Mouse (Mus musculus): Measurements from ENCODE around the gene H2-Ab1.
"Not testable (repeated sequence)": the region's sequence is repeated elsewhere in the genome, so short reads cannot be mapped to it uniquely, and the experiment has no call there.

H2-Ab1 gene

DNA sequence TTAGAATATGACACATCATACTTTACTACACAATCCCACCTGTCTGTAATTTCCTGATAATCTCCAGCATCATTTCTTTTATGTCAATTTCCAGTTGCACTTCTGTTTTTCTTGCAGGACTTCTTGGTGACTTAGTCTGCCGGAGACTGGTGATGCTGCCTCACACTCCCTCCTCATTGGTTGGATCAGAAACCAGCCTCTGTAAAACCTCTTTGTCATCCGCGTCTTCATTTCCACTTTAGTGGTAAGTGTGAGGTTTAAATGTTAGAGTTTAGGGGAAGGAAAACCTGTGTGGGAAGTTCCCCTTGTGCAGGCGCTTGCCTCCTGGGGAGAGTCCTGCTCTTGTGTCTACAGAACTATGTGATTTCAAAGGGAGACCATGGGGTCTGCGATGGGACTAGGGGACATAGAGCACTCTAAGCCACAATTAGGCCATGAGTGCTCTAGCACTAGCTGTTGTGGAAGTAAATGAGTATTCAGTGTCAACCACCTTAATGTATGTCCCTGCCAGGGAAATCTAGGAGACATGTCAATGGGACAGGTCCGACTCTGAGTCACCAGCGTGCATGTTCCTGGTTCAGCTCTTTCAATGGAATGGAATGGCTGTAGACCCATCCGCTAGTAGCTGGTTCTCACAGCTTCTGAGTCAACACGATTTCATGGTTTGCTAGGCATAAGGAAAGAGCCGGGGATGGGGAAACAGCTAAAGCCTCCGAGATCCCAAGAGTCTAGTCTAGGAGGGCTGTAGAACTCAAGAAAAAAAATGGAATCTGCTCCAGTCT lies at the start of gene H2-Ab1:
Gene H2-Ab1 (plus strand): TSS at position 96 of the 782 bp plus-strand sequence.
- no peak for DNase-seq (ENCODE audit: low spot score)

DNA sequence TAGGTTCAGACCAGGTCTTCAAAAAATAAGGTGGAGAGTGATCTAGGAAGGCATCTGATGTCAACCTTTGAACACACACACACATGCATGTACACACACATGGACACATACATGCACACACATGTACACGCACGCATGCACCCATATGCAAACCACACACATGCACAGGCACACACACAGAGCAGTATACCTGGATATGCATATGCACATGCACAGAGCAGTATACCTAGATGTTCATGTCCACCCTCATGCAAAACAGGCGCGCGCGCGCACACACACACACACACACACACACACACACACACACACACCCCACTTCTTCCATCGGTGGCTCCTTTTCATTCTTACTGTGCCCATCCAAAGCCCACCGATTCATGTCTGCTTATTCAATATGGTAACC lies 49.6 kb upstream of the H2-Ab1 start:
- DNase-seq (ENCODE audit: low spot score) = no peak

DNA sequence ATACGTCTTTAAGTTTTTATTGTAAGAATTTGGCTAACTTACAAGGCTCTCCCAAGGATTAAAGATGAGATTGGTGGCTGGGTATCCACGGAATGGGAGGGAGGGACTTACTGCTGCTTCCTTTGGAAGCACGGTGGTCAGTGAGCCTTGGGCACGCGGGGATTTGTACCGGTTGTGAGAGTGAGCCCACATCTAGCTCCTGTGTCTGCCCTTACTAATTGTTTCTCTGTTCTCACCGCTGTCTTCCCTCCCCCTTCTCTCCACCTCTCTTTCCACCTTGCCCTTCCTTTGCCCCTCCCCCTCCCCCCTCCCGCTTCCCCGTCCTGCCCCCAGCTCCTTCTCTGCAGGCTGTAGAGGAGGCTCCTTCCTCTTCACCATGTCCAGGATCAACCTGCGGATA lies 49.1 kb upstream of the H2-Ab1 start:
- no peak for DNase-seq (ENCODE audit: low spot score)

DNA sequence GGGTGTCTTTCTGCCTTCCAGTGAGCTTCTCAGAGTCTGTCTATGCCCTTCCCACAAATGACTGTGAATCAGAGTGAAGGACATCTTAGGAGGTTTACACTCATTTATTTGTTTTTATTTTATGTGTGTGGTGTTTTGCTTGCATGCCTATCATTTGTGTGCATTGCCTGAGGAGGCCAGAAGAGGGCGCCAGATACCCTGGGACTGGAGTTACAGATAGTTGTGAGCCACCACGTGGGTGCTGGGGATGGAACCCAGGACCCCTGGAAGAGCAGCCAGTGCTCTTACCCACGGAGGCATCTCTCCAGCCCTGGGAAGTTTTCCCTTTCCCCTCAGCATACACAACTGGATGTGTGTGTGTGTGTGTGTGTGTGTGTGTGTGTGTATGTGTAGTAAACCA lies 47.8 kb upstream of the H2-Ab1 start:
- no peak for DNase-seq (ENCODE audit: low spot score)

DNA sequence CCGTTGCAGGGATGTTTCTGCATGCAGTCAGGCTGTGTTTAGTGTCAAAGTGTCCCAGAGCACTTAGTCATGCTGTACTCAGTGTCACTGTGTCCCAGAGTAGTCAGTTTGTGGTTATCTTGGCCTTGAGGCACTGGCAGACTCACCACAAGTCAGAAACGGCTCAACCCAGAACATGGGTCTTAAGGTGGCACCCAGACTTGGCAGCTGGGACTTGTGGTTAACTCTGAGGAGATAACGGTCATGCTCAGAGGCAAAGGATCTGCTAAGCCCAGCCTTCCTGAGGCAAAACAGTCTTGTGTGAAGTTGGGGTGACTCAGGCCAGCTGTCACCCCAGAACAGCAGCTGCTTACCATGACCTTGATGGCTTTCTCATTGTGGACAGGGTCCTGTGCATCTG lies 46.9 kb upstream of the H2-Ab1 start:
- DNase-seq (ENCODE audit: low spot score) = peak; percentile 79

DNA sequence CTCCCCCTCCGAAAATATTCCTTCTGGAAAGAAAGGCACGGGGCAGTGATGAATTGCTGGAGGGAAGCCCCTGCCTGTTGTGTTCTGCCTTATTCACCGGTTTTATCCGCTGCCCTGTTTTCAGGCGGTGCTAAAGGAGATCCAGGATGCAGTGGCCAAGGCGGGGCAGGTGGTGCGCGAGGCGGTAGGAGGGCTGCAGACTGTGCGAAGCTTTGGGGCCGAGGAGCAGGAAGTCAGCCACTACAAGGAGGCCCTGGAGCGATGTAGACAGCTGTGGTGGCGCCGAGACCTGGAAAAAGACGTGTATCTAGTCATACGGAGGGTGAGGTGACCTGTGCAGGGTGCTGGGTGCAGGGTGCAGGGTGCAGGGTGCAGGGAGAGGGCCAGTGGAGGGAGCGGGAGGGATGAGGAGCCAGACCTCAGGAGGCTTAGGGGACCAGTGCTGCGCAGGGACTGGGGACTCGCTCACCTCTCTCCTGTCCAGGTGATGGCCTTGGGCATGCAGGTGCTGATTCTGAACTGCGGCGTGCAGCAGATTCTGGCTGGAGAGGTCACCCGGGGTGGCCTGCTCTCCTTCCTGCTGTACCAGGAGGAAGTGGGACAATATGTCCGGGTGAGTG lies 45.6 kb upstream of the H2-Ab1 start:
- DNase-seq (ENCODE audit: low spot score) = no peak

DNA sequence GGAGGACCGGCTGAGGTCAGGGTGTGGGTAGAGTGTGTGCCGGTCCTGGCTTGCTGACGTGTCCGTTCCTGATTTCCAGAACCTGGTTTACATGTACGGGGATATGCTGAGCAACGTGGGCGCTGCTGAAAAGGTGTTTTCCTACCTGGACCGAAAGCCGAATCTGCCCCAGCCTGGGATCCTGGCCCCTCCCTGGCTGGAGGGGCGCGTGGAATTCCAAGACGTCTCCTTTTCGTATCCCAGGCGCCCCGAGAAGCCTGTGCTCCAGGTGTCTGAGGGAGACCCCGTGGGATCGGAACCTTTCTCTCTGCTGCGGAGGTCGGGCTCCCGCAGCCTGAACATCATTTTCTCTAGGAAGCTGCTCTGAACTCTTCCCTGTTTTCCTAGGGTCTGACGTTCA lies 43.6 kb upstream of the H2-Ab1 start:
- DNase-seq (ENCODE audit: low spot score) = no peak

DNA sequence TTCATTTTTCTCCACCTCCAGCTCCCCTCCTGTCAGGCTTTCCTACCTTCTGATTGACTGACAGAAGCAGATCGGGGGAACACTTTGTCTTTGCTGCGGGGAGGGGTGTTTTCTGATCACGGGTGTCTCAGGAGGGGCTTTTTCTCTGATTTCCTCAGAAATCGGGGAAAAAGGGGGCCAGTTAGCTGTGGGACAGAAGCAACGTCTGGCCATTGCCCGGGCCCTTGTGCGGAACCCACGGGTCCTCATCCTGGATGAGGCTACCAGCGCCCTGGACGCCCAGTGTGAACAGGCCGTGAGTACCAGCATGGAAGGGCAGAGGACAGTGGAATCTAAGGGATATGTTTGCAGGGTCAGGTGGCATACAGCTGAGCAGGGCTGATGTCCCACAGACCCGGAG lies 42.3 kb upstream of the H2-Ab1 start:
- DNase-seq (ENCODE audit: low spot score) = no peak

DNA sequence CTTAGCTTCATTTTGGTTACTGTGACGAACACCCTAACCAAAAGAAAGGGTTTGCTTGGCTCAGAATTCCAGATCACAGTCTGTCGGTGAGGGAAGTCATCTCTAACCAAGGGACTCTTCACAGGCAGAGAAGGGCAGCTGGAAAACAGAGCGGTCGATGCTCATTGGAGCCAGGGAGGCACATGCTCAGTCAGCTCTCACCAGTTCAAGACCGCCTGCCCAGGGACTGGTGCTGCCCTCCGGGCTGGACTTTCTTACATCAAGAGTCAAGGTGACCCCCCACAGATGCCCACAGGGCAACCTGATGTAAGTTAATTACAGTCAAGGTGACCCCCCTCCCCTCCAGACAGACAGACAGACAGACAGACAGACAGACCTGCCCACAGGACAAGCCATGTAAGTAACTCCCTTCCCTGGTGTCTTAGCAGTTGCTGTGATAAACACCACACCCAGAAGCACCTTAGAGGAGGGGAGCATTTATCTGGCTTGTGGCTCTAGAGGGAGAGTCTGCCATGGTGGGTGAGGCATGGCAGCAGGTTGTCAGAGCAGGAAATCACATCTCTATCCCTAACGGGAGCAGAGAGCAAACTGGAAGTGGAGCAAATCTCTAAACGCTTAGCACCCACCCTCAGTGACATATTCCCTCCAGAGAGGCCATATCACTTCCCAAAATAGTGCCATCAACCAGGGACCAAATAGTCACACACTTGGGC lies 40.1 kb upstream of the H2-Ab1 start:
- DNase-seq (ENCODE audit: low spot score) = no peak

DNA sequence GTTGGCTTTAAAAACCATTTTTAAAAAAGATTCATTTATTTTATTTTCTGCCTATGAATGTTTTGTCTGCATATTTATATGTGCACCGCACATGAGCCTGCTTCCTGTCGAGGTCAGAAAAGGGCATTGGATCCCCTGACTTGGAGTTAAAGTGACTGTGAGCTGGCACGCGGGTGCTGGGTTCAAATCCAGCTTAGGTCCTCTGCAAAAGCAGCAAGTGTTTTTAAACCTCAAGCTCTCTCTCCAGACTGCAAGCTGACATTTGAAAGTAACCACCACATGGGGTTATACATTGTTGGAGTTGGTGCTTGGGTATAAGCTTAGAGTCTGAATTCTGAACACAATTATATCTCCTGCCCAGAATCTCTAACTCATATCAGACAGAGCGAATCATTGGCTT lies 39.5 kb upstream of the H2-Ab1 start:
- no peak for DNase-seq (ENCODE audit: low spot score)

DNA sequence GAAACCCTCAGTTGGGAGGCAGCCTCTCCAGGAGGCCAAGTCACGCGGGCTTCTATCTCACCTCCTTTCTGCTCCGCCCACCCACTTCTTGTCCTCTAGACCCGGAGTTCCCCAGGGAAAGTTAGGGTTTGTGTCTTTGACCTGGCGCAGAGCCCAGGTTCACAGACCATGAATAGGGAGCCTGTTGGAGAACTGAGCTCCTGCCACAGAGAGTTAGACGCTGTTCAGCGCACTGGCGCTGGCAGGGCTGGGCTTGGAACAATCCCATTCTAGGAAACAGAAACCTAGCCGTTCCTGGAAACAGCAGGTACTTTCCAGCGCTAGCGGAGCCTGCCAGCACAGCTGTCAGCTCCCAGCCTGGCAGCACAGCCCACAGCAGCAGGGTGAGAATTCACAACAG lies 38.8 kb upstream of the H2-Ab1 start:
- DNase-seq (ENCODE audit: low spot score) = peak; percentile 56

DNA sequence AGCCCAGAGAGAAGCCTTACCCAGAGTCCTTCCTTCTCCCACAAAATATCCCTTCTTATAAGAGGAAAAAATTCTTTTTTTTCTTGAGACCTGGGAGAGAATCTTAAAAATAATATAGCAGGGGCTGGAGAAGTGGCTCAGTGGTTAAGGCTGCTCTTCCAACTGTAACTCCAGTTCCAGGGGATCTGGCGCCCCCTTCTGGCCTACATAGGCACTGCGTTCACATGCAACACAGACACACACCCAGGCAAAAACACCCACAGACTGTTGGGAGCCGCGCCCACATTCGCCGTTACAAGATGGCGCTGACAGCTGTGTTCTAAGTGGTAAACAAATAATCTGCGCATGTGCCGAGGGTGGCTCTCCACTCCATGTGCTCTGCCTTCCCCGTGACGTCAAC lies 38.4 kb upstream of the H2-Ab1 start:
- not testable (repeated sequence) for DNase-seq (ENCODE audit: low spot score)

DNA sequence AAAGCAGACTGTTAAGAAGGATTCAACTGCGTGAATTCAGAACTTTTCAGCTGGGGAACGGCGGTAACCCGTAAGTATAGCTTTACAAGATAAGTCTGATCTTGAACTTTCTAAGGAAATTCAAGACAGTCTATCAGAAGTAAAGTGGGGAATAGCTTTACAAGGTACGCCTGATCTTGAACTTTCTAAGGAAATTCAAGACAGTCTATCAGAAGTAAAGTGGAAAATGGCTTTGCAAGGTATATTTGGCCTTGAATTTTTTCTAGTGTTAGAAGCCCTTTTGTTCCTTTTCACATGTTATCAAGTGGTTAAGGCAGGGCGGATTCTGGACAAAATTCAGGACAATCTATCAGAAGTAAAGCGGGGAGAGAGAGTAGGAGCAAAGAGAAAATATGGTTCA lies 37.7 kb upstream of the H2-Ab1 start:
- DNase-seq (ENCODE audit: low spot score) = not testable (repeated sequence)

DNA sequence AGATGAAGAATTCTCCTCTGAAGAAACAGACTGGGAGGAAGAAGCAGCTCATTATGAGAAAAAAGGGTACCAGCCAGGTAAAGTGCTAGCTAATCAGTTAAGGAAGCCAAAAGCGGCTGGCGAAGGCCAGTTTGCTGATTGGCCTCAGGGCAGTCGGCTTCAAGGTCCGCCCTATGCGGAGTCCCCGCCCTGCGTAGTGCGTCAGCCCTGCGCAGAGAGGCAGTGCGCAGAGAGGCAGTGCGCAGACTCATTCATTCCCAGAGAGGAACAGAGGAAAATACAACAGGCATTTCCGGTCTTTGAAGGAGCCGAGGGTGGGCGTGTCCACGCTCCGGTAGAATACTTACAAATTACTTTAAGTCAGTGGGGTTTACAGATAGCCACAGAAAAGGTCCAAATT lies 37.1 kb upstream of the H2-Ab1 start:
- DNase-seq (ENCODE audit: low spot score) = not testable (repeated sequence)

DNA sequence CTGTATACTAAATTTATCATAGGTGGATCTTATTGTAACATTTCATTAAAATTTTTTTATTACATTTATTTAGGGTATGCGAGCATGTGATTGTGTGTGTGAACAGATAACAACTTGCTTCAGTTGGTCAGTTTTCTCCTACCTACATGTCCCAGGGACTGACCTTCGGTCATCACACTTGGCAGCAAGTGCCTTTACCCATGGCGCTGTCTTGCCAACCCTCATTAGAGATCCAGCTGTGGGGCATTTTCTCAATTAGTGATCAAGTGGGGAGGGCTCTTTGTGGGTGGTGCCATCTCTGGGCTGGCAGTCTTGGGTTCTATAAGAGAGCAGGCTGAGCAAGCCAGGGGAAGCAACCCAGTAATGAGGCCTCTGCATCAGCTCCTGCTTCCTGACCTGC lies 32.7 kb upstream of the H2-Ab1 start:
- DNase-seq (ENCODE audit: low spot score) = no peak

DNA sequence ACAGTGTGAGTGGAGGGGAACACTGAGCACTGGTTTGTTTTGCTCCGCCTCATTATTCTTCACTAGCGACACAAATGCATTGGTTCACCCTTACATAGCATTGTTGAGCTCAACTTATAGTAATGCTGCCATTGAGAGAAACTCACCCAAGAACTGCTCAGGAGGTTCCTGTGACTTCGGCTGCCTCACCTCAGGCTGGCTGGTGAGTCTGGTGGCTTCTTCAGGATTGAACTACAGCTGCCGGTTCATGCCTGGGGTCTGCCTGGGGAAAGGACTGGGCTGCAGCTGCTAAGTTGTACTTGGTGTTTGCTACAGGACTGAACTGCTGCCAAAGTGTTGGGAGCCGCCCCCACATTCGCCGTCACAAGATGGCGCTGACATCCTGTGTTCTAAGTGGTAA lies 32.1 kb upstream of the H2-Ab1 start:
- no peak for DNase-seq (ENCODE audit: low spot score)

DNA sequence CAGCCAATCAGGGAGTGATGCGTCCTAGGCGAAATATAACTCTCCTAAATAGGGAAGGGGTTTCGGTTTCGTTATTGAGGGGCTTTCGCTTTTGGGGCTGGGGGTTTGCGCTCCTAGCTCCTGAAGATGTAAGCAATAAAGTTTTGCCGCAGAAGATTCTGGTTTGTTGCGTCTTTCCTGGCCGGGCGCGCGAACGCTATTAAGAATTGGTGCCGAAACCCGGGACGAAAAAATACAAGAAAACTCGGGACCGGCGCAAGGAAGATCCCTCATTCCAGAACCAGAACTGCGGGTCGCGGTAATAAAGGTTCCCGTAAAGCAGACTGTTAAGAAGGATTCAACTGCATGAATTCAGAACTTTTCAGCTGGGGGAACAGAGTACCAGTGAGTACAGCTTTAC lies 31.6 kb upstream of the H2-Ab1 start:
- DNase-seq (ENCODE audit: low spot score) = not testable (repeated sequence)

DNA sequence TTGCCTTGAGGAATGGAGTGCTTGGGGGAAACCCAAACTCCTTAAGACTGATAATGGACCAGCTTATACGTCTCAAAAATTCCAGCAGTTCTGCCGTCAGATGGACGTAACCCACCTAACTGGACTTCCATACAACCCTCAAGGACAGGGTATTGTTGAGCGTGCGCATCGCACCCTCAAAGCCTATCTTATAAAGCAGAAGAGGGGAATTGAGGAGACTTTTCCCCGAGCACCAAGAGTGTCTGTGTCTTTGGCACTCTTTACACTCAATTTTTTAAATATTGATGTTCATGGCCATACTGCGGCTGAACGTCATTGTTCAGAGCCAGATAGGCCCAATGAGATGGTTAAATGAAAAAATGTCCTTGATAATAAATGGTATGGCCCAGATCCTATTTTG lies 26.5 kb upstream of the H2-Ab1 start:
- not testable (repeated sequence) for DNase-seq (ENCODE audit: low spot score)

DNA sequence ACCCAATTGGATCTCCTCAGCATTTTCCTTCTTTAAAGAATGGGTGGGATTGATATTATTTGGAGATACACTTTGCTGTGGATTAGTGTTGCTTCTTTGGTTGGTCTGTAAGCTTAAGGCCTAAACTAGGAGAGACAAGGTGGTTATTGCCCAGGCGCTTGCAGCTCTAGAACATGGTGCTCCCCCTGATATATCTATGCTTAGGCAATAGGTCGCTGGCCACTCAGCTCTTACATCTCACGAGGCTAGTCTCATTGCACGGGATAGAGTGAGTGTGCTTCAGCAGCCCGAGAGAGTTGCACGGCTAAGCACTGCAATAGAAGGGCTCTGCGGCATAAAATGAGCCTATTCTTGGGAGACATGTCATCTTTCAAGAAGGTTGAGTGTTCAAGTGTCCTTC lies 25.5 kb upstream of the H2-Ab1 start:
- DNase-seq (ENCODE audit: low spot score) = not testable (repeated sequence)

DNA sequence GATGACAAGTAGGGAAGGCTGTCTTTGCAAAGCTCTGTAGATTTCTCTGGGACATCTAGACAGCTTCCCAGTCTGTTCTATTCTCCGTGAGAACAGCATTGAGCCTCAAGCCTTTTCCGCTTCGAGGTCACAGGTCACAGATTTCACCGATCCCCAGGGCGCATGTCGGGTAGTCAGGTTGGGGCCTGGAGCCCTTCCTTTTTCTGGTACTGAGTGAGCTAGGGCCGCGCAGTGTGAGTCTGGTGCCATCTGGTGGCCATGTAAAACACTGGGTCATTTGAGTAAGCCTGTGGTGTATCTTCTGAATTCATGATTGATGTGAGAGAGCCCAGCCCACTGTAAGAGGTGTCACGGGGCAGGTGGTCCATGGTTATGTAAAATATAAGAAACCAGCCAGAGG lies 22.6 kb upstream of the H2-Ab1 start:
- DNase-seq (ENCODE audit: low spot score) = peak; percentile 29

DNA sequence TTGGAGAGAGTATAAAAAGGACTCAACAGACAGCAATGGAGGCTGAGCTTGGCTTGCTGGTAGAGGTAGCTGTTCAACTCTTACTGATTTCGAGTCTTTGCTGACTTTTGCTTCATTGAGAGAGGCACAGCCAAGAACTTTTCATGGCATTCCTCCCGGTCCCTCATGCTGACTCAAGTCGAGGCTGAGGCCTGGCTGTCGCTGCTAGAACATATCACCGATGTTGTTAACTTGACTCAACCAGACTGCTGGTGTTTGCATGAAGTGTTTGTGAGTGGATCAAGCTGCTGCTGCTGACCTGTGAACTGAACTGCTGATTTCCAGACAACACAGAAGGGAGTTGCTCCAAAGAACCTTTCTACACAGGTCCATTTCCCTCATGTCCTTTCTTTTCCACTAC lies 20.8 kb upstream of the H2-Ab1 start:
- no peak for DNase-seq (ENCODE audit: low spot score)

DNA sequence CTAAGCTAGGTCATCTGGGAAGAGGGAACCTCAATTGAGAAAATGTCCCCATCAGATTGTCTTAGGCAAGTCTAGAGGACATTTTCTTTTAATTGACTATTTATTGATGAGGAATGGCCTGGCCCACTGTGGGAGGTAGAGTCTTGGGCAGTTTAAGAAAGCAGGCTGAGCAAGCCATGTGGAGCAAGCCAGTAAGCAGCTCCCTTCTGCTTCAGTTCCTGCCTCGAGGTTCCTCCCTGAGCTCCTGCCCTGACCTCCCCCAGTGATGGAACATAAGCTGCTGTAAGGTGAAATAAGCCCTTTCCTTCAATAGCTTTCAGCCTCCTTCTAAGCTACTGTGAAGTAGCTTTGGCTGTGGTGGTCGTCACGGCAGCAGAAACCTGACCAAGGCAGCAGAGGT lies 19.7 kb upstream of the H2-Ab1 start:
- DNase-seq (ENCODE audit: low spot score) = no peak

DNA sequence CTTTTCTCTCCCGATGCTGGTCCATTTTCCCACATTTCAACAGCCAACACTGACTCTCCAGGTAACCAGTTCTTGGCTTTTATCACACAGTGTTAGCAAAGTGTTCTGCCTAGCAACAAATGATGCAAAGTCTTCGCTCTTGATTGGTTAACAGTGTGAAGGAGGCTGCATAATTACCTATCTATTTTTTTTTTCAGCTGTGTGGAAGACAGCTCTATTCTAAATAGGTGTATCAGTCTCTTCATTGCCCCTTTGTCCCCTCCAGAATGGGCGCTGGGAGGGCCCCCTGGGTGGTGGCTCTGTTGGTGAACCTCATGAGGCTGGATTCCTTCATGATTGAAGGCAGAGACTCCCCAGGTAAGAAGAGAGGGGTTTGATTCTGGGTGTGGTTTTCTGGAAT lies 18.8 kb upstream of the H2-Ab1 start, which contains the start of gene H2-Ob:
Gene H2-Ob (plus strand): TSS at position 198 of the 400 bp plus-strand sequence.
- no peak for DNase-seq (ENCODE audit: low spot score)
